Mouse (Mus musculus): Measurements from ENCODE around the gene Crabp1. TPM values are rescaled to one million over a fixed set of nuclear protein-coding genes. Genes with fewer than 3 reads are reported as not detected.
A peak's percentile ranks its signal among the peaks of the same experiment; 100 is the strongest.

Crabp1 gene
- polyA plus RNA-seq, 1 experiment from 2014 or later = 53.8 TPM

- Histone ChIP-seq H3K9ac (replicated peaks; ENCODE audit: low read length) (no peak overlapping the region), H3K9me3 (ENCODE audit: low read length) (no peaks in the 10 kb centered on the region), H3K27ac (ENCODE audit: low read length) (no peak overlapping the region), H3K4me3 (ENCODE audit: low read length) (no peak overlapping the region), H3K36me3 (ENCODE audit: insufficient read depth, low read length) (no peaks in the 10 kb centered on the region), H3K4me1 (ENCODE audit: insufficient read depth, low read length) (peaks cover 21% of the 10 kb centered on the region), H3K4me2 (replicated peaks; ENCODE audit: low read depth, low read length) (peak overlapping the region; percentile 62), H3K27me3 (ENCODE audit: insufficient read depth, low read length) (peaks cover 38% of the 10 kb centered on the region)
- WGBS = 26% methylated on average over 12 of the region's 12 CpGs
- no peak for ATAC-seq (ENCODE audit: low FRiP score, low TSS enrichment)
Measured at GRCm38 (mm10) chr9:54764091-54764490, 457 bp upstream of the Crabp1 start.

- Histone ChIP-seq H3K27ac (ENCODE audit: low read length) (no peak overlapping the region), H3K4me2 (replicated peaks; ENCODE audit: low read depth, low read length) (peak overlapping the region; percentile 62), H3K4me1 (ENCODE audit: insufficient read depth, low read length) (peaks cover 34% of the 10 kb centered on the region), H3K9me3 (ENCODE audit: low read length) (no peaks in the 10 kb centered on the region), H3K9ac (replicated peaks; ENCODE audit: low read length) (no peak overlapping the region; the same call in 1 of the 2 replicates), H3K27me3 (ENCODE audit: insufficient read depth, low read length) (peaks cover 38% of the 10 kb centered on the region), H3K4me3 (ENCODE audit: low read length) (peak overlapping the region; percentile 47), H3K36me3 (ENCODE audit: insufficient read depth, low read length) (no peaks in the 10 kb centered on the region)
- under 1% methylated on average over 41 of the region's 41 CpGs for WGBS
- ATAC-seq (ENCODE audit: low FRiP score, low TSS enrichment) = peak; percentile 18; the same call in 1 of the 2 replicates
Measured at GRCm38 (mm10) chr9:54765336-54766085, 963 bp downstream of the Crabp1 start.

- Histone ChIP-seq H3K4me1 (ENCODE audit: insufficient read depth, low read length) (peaks cover 31% of the 10 kb centered on the region), H3K9ac (replicated peaks; ENCODE audit: low read length) (peak overlapping the region; percentile 45; the same call in 1 of the 2 replicates), H3K27me3 (ENCODE audit: insufficient read depth, low read length) (peaks cover 9% of the 10 kb centered on the region), H3K9me3 (ENCODE audit: low read length) (no peaks in the 10 kb centered on the region), H3K4me3 (ENCODE audit: low read length) (no peak overlapping the region), H3K36me3 (ENCODE audit: insufficient read depth, low read length) (no peaks in the 10 kb centered on the region), H3K27ac (ENCODE audit: low read length) (peak overlapping the region; percentile 41), H3K4me2 (replicated peaks; ENCODE audit: low read depth, low read length) (peak overlapping the region; percentile 22)
- 9% methylated on average over 11 of the region's 11 CpGs for WGBS
- ATAC-seq (ENCODE audit: low FRiP score, low TSS enrichment) = peak; percentile 32; the same call in 1 of the 2 replicates
Measured at GRCm38 (mm10) chr9:54770140-54770780, 5.7 kb downstream of the Crabp1 start.

GRCm38 (mm10) chr9:54776451-54776982 is 12.0 kb downstream of the Crabp1 start:
- H3K9ac ChIP-seq (replicated peaks; ENCODE audit: low read length) = no peak overlapping the region
- 87% methylated on average over 13 of the region's 13 CpGs for whole genome bisulfite sequencing
- H3K27ac ChIP-seq (ENCODE audit: low read length) = no peak overlapping the region
- H3K9me3 ChIP-seq (ENCODE audit: low read length) = no peaks in the 10 kb centered on the region
- H3K27me3 ChIP-seq (ENCODE audit: insufficient read depth, low read length) = no peaks in the 10 kb centered on the region
- no peaks in the 10 kb centered on the region for H3K36me3 ChIP-seq (ENCODE audit: insufficient read depth, low read length)
- no peak for ATAC-seq (ENCODE audit: low FRiP score, low TSS enrichment)
- no peak overlapping the region for H3K4me3 ChIP-seq (ENCODE audit: low read length)
- no peak overlapping the region for H3K4me2 ChIP-seq (replicated peaks; ENCODE audit: low read depth, low read length)
- 0 out of 2 replicates have a peak, but pooled peaks cover 2% of the 10 kb centered on the region for H3K4me1 ChIP-seq (ENCODE audit: insufficient read depth, low read length)

- no peak for ATAC-seq (ENCODE audit: low FRiP score, low TSS enrichment)
- 85% methylated on average over 8 of the region's 8 CpGs for WGBS
- Histone ChIP-seq H3K27me3 (ENCODE audit: insufficient read depth, low read length) (no peaks in the 10 kb centered on the region), H3K9me3 (ENCODE audit: low read length) (no peaks in the 10 kb centered on the region), H3K4me1 (ENCODE audit: insufficient read depth, low read length) (no peaks in the 10 kb centered on the region), H3K36me3 (ENCODE audit: insufficient read depth, low read length) (no peaks in the 10 kb centered on the region), H3K4me2 (replicated peaks; ENCODE audit: low read depth, low read length) (no peak overlapping the region), H3K27ac (ENCODE audit: low read length) (no peak overlapping the region), H3K9ac (replicated peaks; ENCODE audit: low read length) (no peak overlapping the region), H3K4me3 (ENCODE audit: low read length) (no peak overlapping the region)
Measured at GRCm38 (mm10) chr9:54779280-54779679, 14.7 kb downstream of the Crabp1 start.

- Histone ChIP-seq H3K4me2 (replicated peaks; ENCODE audit: low read depth, low read length) (no peak overlapping the region), H3K27me3 (ENCODE audit: insufficient read depth, low read length) (no peaks in the 10 kb centered on the region), H3K9me3 (ENCODE audit: low read length) (no peaks in the 10 kb centered on the region), H3K9ac (replicated peaks; ENCODE audit: low read length) (no peak overlapping the region), H3K36me3 (ENCODE audit: insufficient read depth, low read length) (no peaks in the 10 kb centered on the region), H3K4me1 (ENCODE audit: insufficient read depth, low read length) (peaks cover 4% of the 10 kb centered on the region; the same call in 1 of the 2 replicates), H3K4me3 (ENCODE audit: low read length) (no peak overlapping the region), H3K27ac (ENCODE audit: low read length) (no peak overlapping the region)
- ATAC-seq (ENCODE audit: low FRiP score, low TSS enrichment) = no peak
- WGBS = 33% methylated on average over 15 of the region's 15 CpGs
Measured at GRCm38 (mm10) chr9:54782504-54782903, 18.0 kb downstream of the Crabp1 start.

GRCm38 (mm10) chr9:54784003-54784402 is 19.5 kb downstream of the Crabp1 start:
- Histone ChIP-seq H3K27me3 (ENCODE audit: insufficient read depth, low read length) (no peaks in the 10 kb centered on the region), H3K4me3 (ENCODE audit: low read length) (no peak overlapping the region)
- ATAC-seq (ENCODE audit: low FRiP score, low TSS enrichment) = no peak; the same call in 1 of the 2 replicates

GRCm38 (mm10) chr9:54785215-54785614 is 20.7 kb downstream of the Crabp1 start:
- peaks cover 4% of the 10 kb centered on the region; the same call in 1 of the 2 replicates for H3K4me1 ChIP-seq (ENCODE audit: insufficient read depth, low read length)
- no peak overlapping the region for H3K4me3 ChIP-seq (ENCODE audit: low read length)
- ATAC-seq (ENCODE audit: low FRiP score, low TSS enrichment) = no peak
- no peak overlapping the region for H3K27ac ChIP-seq (ENCODE audit: low read length)
- H3K36me3 ChIP-seq (ENCODE audit: insufficient read depth, low read length) = no peaks in the 10 kb centered on the region
- no peaks in the 10 kb centered on the region for H3K27me3 ChIP-seq (ENCODE audit: insufficient read depth, low read length)
- no peaks in the 10 kb centered on the region for H3K9me3 ChIP-seq (ENCODE audit: low read length)
- 71% methylated on average over 3 of the region's 3 CpGs for WGBS
- H3K4me2 ChIP-seq (replicated peaks; ENCODE audit: low read depth, low read length) = no peak overlapping the region
- no peak overlapping the region for H3K9ac ChIP-seq (replicated peaks; ENCODE audit: low read length)

More at GRCm38 (mm10) chr9:54784003-54784402, 19.5 kb downstream of the Crabp1 start:
- Histone ChIP-seq H3K9ac (replicated peaks; ENCODE audit: low read length) (no peak overlapping the region), H3K4me2 (replicated peaks; ENCODE audit: low read depth, low read length) (no peak overlapping the region), H3K4me1 (ENCODE audit: insufficient read depth, low read length) (peaks cover 4% of the 10 kb centered on the region; the same call in 1 of the 2 replicates), H3K9me3 (ENCODE audit: low read length) (no peaks in the 10 kb centered on the region), H3K27ac (ENCODE audit: low read length) (no peak overlapping the region), H3K36me3 (ENCODE audit: insufficient read depth, low read length) (no peaks in the 10 kb centered on the region)
- 37% methylated on average over 3 of the region's 3 CpGs for WGBS

GRCm38 (mm10) chr9:54786083-54786482 is 21.5 kb downstream of the Crabp1 start:
- no peaks in the 10 kb centered on the region for H3K9me3 ChIP-seq (ENCODE audit: low read length)
- ATAC-seq (ENCODE audit: low FRiP score, low TSS enrichment) = 0 out of 2 replicates have a peak, but pooled peaks have one; percentile 57
- H3K27ac ChIP-seq (ENCODE audit: low read length) = no peak overlapping the region
- H3K27me3 ChIP-seq (ENCODE audit: insufficient read depth, low read length) = no peaks in the 10 kb centered on the region
- no peaks in the 10 kb centered on the region for H3K36me3 ChIP-seq (ENCODE audit: insufficient read depth, low read length)
- peaks cover 4% of the 10 kb centered on the region; the same call in 1 of the 2 replicates for H3K4me1 ChIP-seq (ENCODE audit: insufficient read depth, low read length)
- no peak overlapping the region for H3K4me3 ChIP-seq (ENCODE audit: low read length)
- H3K4me2 ChIP-seq (replicated peaks; ENCODE audit: low read depth, low read length) = no peak overlapping the region
- WGBS = 68% methylated on average over 1 of the region's 1 CpGs
- H3K9ac ChIP-seq (replicated peaks; ENCODE audit: low read length) = no peak overlapping the region

Measured in kidney, embryonic 16.5 days (tissue).